Mouse (Mus musculus) forebrain, embryonic 16.5 days (tissue): ENCODE results near the gene Ebi3. TPM values are rescaled to one million over a fixed set of nuclear protein-coding genes. Genes with fewer than 3 reads are reported as not detected.
"Not testable (repeated sequence)": the region's sequence is repeated elsewhere in the genome, so short reads cannot be mapped to it uniquely, and the experiment has no call there.

Experiments used
- ATAC-seq: fragments of 200-750 bp; cut with Nextera tagmentation; 2 replicates; pipeline ENCODE4 v1.8.0; 2017; ENCODE audit warnings: mild to moderate bottlenecking, moderate library complexity
- H3K27ac ChIP-seq: fragments of 300-500 bp; sonication (generic); 2 replicates; pipeline ENCODE4 v1.5.1; 2014; ENCODE audit warnings: low read length, control low read depth
- H3K27me3 ChIP-seq: fragments of 300-500 bp; sonication (generic); replicated peaks from 2 replicates; pipeline ENCODE4 v1.6.1; 2014; ENCODE audit warnings: low read length; ENCODE audit not compliant: control insufficient read depth, insufficient read depth
- H3K36me3 ChIP-seq: fragments of 300-500 bp; sonication (generic); 2 replicates; pipeline ENCODE4 v1.6.1; 2014; ENCODE audit not compliant: control insufficient read depth, insufficient read depth
- H3K4me1 ChIP-seq: fragments of 300-500 bp; sonication (generic); replicated peaks from 2 replicates; pipeline ENCODE4 v1.6.1; 2014; ENCODE audit warnings: low read length; ENCODE audit not compliant: control insufficient read depth, insufficient read depth
- H3K4me2 ChIP-seq: fragments of 300-500 bp; sonication (generic); 2 replicates; pipeline ENCODE4 v1.6.1; 2014; ENCODE audit warnings: mild to moderate bottlenecking, low read length, control low read depth
- H3K4me3 ChIP-seq: fragments of 300-500 bp; sonication (generic); replicated peaks from 2 replicates; pipeline ENCODE4 v1.5.1; 2014; ENCODE audit warnings: mild to moderate bottlenecking, low read length, control low read depth
- H3K9ac ChIP-seq: fragments of 300-500 bp; sonication (generic); replicated peaks from 2 replicates; pipeline ENCODE4 v1.6.1; 2014; ENCODE audit warnings: low read depth, low read length, control low read depth
- H3K9me3 ChIP-seq: fragments of 300-500 bp; sonication (generic); 2 replicates; pipeline ENCODE4 v1.6.1; 2016; ENCODE audit warnings: low read length; ENCODE audit not compliant: control insufficient read depth
- WGBS: fragments of 180-500 bp; shearing (Covaris S2); extraction: QIAGEN DNeasy Blood & Tissue Kit; methylation state at CpG from one replicate; pipeline ENCODE4 v1.1.7; 2014; 5-methylcytosine and 5-hydroxymethylcytosine counted together
- polyA plus RNA-seq: library from polyadenylated mRNA; unstranded; fragments of >200 nt; fragmentation: Nextera tagmentation; extraction: Ambion mirVana; gene quantifications from 2 replicates; pipeline ENCODE4 v1.2.1, GENCODE M21; 2015

Gene Ebi3
- polyA plus RNA-seq = 3.0 and 4.2 TPM in 2 replicates

- WGBS = 87% methylated on average over 6 of the region's 6 CpGs
- H3K4me2 ChIP-seq = no peak within 1 kb of the TSS
- no peaks in the 10 kb centered on the region for H3K9me3 ChIP-seq
- no peak within 1 kb of the TSS for H3K4me3 ChIP-seq
- H3K4me1 ChIP-seq = peaks cover 6% of the 10 kb centered on the region
- no peak for ATAC-seq
- H3K9ac ChIP-seq = no peak within 1 kb of the TSS
- H3K27ac ChIP-seq = no peak within 1 kb of the TSS
- no peaks in the 10 kb centered on the region for H3K36me3 ChIP-seq
- no peaks in the 10 kb centered on the region; the same call in 1 of the 2 replicates for H3K27me3 ChIP-seq
Observed at GRCm38 (mm10) chr17:55952447-55953027, at the start of gene Ebi3. Gene Ebi3, plus strand, starts transcription at chr17:55952640.

GRCm38 (mm10) chr17:55903087-55903486 lies 49.4 kb upstream of the Ebi3 start:
- 70% methylated on average over 2 of the region's 2 CpGs for WGBS

GRCm38 (mm10) chr17:55903687-55904086 lies 48.8 kb upstream of the Ebi3 start:
- no peak overlapping the region for H3K4me3 ChIP-seq
- H3K36me3 ChIP-seq = peaks cover 2% of the 10 kb centered on the region; the same call in 1 of the 2 replicates
- H3K9ac ChIP-seq = no peak overlapping the region
- no peak overlapping the region for H3K4me2 ChIP-seq
- 0 out of 2 replicates have a peak, but pooled peaks cover 2% of the 10 kb centered on the region for H3K9me3 ChIP-seq
- 92% methylated on average over 1 of the region's 1 CpGs for WGBS
- no peaks in the 10 kb centered on the region for H3K27me3 ChIP-seq
- no peak overlapping the region for H3K27ac ChIP-seq
- no peaks in the 10 kb centered on the region for H3K4me1 ChIP-seq
- ATAC-seq = no peak

More at GRCm38 (mm10) chr17:55903087-55903486, 49.4 kb upstream of the Ebi3 start:
- H3K4me2 ChIP-seq = no peak overlapping the region
- H3K27me3 ChIP-seq = no peaks in the 10 kb centered on the region
- no peak overlapping the region for H3K9ac ChIP-seq
- no peak overlapping the region for H3K27ac ChIP-seq
- no peak for ATAC-seq
- peaks cover 8% of the 10 kb centered on the region for H3K36me3 ChIP-seq
- no peaks in the 10 kb centered on the region for H3K4me1 ChIP-seq
- 0 out of 2 replicates have a peak, but pooled peaks cover 5% of the 10 kb centered on the region for H3K9me3 ChIP-seq
- no peak overlapping the region for H3K4me3 ChIP-seq

GRCm38 (mm10) chr17:55904131-55904530 lies 48.3 kb upstream of the Ebi3 start:
- 81% methylated on average over 6 of the region's 6 CpGs for WGBS
- no peak overlapping the region for H3K9ac ChIP-seq
- ATAC-seq = no peak
- H3K4me1 ChIP-seq = no peaks in the 10 kb centered on the region
- H3K27me3 ChIP-seq = no peaks in the 10 kb centered on the region
- H3K9me3 ChIP-seq = no peaks in the 10 kb centered on the region
- H3K4me2 ChIP-seq = no peak overlapping the region
- no peak overlapping the region for H3K27ac ChIP-seq
- no peak overlapping the region for H3K4me3 ChIP-seq
- no peaks in the 10 kb centered on the region for H3K36me3 ChIP-seq

- ATAC-seq = no peak
- no peaks in the 10 kb centered on the region for H3K4me1 ChIP-seq
Observed at GRCm38 (mm10) chr17:55906669-55907068, 45.8 kb upstream of the Ebi3 start.

GRCm38 (mm10) chr17:55931553-55932502 lies 20.6 kb upstream of the Ebi3 start:
- H3K27me3 ChIP-seq = no peaks in the 10 kb centered on the region
- peaks cover 3% of the 10 kb centered on the region for H3K4me1 ChIP-seq
- H3K9ac ChIP-seq = peak overlapping the region; percentile 61
- peak; percentile 98 for ATAC-seq
- H3K27ac ChIP-seq = 0 out of 2 replicates have a peak overlapping the region, but pooled peaks have one; percentile 2
- 1% methylated on average over 31 of the region's 33 CpGs for WGBS
- H3K9me3 ChIP-seq = no peaks in the 10 kb centered on the region
- peak overlapping the region; percentile 45 for H3K4me3 ChIP-seq
- no peaks in the 10 kb centered on the region for H3K36me3 ChIP-seq
- peak overlapping the region; percentile 52 for H3K4me2 ChIP-seq

More at GRCm38 (mm10) chr17:55906669-55907068, 45.8 kb upstream of the Ebi3 start:
- Histone ChIP-seq H3K4me3 (no peak overlapping the region), H3K4me2 (no peak overlapping the region), H3K36me3 (no peaks in the 10 kb centered on the region), H3K9ac (no peak overlapping the region), H3K27me3 (no peaks in the 10 kb centered on the region), H3K27ac (no peak overlapping the region), H3K9me3 (no peaks in the 10 kb centered on the region)

- H3K9ac ChIP-seq = no peak overlapping the region
- no peaks in the 10 kb centered on the region for H3K27me3 ChIP-seq
- no peak overlapping the region; the same call in 1 of the 2 replicates for H3K4me3 ChIP-seq
- no peak overlapping the region for H3K27ac ChIP-seq
- H3K4me2 ChIP-seq = peak overlapping the region; percentile 52
- peaks cover 4% of the 10 kb centered on the region for H3K9me3 ChIP-seq
- H3K4me1 ChIP-seq = peaks cover 3% of the 10 kb centered on the region
- no peak for ATAC-seq
- no peaks in the 10 kb centered on the region for H3K36me3 ChIP-seq
- WGBS = 80% methylated on average over 2 of the region's 2 CpGs
Observed at GRCm38 (mm10) chr17:55932635-55933034, 19.8 kb upstream of the Ebi3 start.

- Histone ChIP-seq H3K9ac (no peak overlapping the region), H3K36me3 (no peaks in the 10 kb centered on the region; the same call in 1 of the 2 replicates), H3K27me3 (no peaks in the 10 kb centered on the region), H3K9me3 (peaks cover 4% of the 10 kb centered on the region), H3K27ac (no peak overlapping the region), H3K4me1 (peaks cover 3% of the 10 kb centered on the region), H3K4me3 (no peak overlapping the region), H3K4me2 (no peak overlapping the region)
- WGBS = 97% methylated on average over 15 of the region's 15 CpGs
- no peak for ATAC-seq
Observed at GRCm38 (mm10) chr17:55933191-55933590, 19.2 kb upstream of the Ebi3 start.

GRCm38 (mm10) chr17:55944387-55944865 lies 8.0 kb upstream of the Ebi3 start:
- Histone ChIP-seq H3K9ac (peak overlapping the region; percentile 65), H3K4me2 (peak overlapping the region; percentile 79), H3K4me3 (peak overlapping the region; percentile 52), H3K27ac (peak overlapping the region; percentile 88)
- not testable (repeated sequence) for H3K4me1 ChIP-seq, H3K9me3 ChIP-seq, ATAC-seq, H3K27me3 ChIP-seq, H3K36me3 ChIP-seq
- WGBS = 32% methylated on average over 10 of the region's 10 CpGs
